Mouse (Mus musculus) spleen, postnatal 0 days (tissue): Measurements from ENCODE around the gene Sfxn3. TPM values are rescaled to one million over a fixed set of nuclear protein-coding genes. Genes with fewer than 3 reads are reported as not detected.

Source experiments
- polyA plus RNA-seq: library from polyadenylated mRNA; unstranded; fragments of >200 nt; fragmentation: Nextera tagmentation; extraction: Ambion mirVana; gene quantifications from 2 replicates; pipeline ENCODE4 v1.2.1, GENCODE M21; 2015

The Sfxn3 gene
- 9.9 and 11.5 TPM in 2 replicates for polyA plus RNA-seq

GRCm38 (mm10) chr19:45047417-45047934, at the start of gene Sfxn3:
Sfxn3 (plus strand) TSS chr19:45047503.

GRCm38 (mm10) chr19:45005444-45005843, 41.9 kb upstream of the Sfxn3 start, which contains the start of gene Twnk:
Twnk (plus strand) TSS chr19:45005663.

GRCm38 (mm10) chr19:45005957-45006712, 41.2 kb upstream of the Sfxn3 start, which contains the start of gene Mrpl43:
Mrpl43 (minus strand) TSS chr19:45006442.

GRCm38 (mm10) chr19:45014335-45014971, 32.9 kb upstream of the Sfxn3 start, which contains the start of gene Lzts2:
Lzts2 (plus strand) TSS chr19:45014414.

GRCm38 (mm10) chr19:45045651-45046050, 1.7 kb upstream of the Sfxn3 start, which contains the start of gene Pdzd7:
Pdzd7 (minus strand) TSS chr19:45045717.

GRCm38 (mm10) chr19:45074580-45075322, 27.4 kb downstream of the Sfxn3 start, which contains the start of gene Kazald1:
Kazald1 (plus strand) TSS chr19:45075241.

Other genes starting within 250 kb of the Sfxn3 start
- gene Slf2, start 116.4 kb upstream of the Sfxn3 start, polyA plus RNA-seq: 16.0 and 16.9 TPM in 2 replicates
- 0.38 and 0.41 TPM in 2 replicates for gene Sema4g, start 58.4 kb upstream of the Sfxn3 start, polyA plus RNA-seq
- gene Twnk, start 41.8 kb upstream of the Sfxn3 start, polyA plus RNA-seq: 10.4 and 10.5 TPM in 2 replicates
- 46.0 and 48.3 TPM in 2 replicates for gene Mrpl43, start 41.1 kb upstream of the Sfxn3 start, polyA plus RNA-seq
- gene Lzts2, start 33.1 kb upstream of the Sfxn3 start, polyA plus RNA-seq: 12.8 and 15.1 TPM in 2 replicates
- gene Pdzd7, start 1.8 kb upstream of the Sfxn3 start, polyA plus RNA-seq: 0.07 and 0.21 TPM in 2 replicates
- 190 and 285 TPM in 2 replicates for gene Kazald1, start 27.7 kb downstream of the Sfxn3 start, polyA plus RNA-seq
- gene Tlx1, start 103.2 kb downstream of the Sfxn3 start, polyA plus RNA-seq: 17.7 and 27.7 TPM in 2 replicates
- not detected in 2 replicates for gene Lbx1, start 188.3 kb downstream of the Sfxn3 start, polyA plus RNA-seq